11 mouse cellular contexts compared by ENCODE assay signal in the genomic region with DNA sequence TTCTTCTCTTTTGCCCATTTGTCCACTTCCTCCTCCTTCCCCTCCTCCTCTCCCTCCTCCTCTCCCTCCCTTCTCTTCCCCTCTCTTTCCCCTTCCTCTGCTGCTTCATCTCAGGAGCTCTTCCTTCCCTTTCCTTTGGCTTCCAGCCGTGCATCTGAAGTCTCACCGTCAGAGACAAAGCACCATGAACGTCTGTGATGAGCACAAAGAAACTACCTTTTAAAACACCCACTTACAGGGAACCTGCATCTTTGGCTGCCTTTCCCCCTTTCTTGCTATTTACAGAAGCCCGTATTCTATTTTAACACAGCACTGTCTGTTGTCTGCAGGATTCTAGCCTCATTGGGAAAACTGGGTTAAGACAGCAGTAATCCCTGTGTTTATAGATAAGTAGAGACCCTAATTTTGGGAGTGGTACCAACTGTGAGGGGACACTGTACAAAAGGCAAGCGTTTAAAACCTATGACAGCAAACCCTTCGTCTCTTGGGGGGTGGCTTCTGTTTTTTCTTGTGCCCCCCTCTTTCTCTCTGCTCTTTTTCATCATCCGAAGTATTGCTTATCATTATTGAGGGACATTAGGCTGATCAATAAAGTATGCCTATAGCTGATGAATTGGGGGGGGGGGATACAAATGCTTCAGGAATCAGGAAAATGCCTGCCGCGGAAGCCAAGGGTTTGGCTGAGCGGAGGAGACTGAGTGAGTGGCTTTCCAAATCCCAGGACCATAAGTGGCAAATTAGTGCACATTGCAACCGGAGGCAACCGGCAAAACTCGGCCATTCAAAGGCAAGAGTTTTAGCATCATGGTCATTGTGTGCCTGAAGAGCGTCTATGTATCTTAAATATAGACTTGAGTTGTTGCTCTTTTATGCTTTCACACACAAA.
A peak's percentile ranks its signal among the peaks of the same experiment; 100 is the strongest.
DNase-seq lines count a peak whose midpoint lies in the region; ATAC-seq and TF ChIP-seq lines count a peak whose summit lies in the region.
"Had no signal": no experiment of that assay in that cellular context is flagged by ENCODE, and none has a peak within 500 bp of the region (broad histone marks: within the 10 kb centered on the region; RNA-seq: fewer than 3 reads in every experiment).

No protein-coding gene starts in this region.

- 62% methylated on average over 14 of the region's 14 CpGs for WGBS in heart, embryonic 13.5 days
- WGBS in forebrain, embryonic 10.5 days, result 65% methylated on average over 14 of the region's 14 CpGs
- WGBS in hindbrain, embryonic 16.5 days, result 25% methylated on average over 14 of the region's 14 CpGs
- WGBS in midbrain, postnatal 0 days, result 12% methylated on average over 14 of the region's 14 CpGs

- H3K4me2 ChIP-seq in heart, embryonic 13.5 days, result peak overlapping the region; percentile 75; the same call in 1 of the 2 replicates
- H3K4me2 ChIP-seq in hindbrain, embryonic 16.5 days (ENCODE audit: low read length), result peak overlapping the region; percentile 54
- H3K4me2 ChIP-seq in midbrain, postnatal 0 days (ENCODE audit: low read depth, low read length, poor library complexity, severe bottlenecking), result peak overlapping the region; percentile 68

- DNase-seq in heart, adult 9 months (ENCODE audit: low spot score in 2 of 2), result no peak
- DNase-seq in forebrain, embryonic 10.5 days (ENCODE audit: extremely low spot score, low spot score), result no peak
- DNase-seq in midbrain, postnatal 0 days (ENCODE audit: low spot score), result no peak
- DNase-seq in Muller cell, postnatal 12 days (ENCODE audit: inconsistent ontology term), result no peak
- no peak for DNase-seq in cerebellum, adult 11-12 months
- no peak for DNase-seq in adrenal gland, adult 18-20 months (ENCODE audit: low spot score in 2 of 2)
- DNase-seq: B cell, adult 2 months; heart, adult 2 months had no signal

- H3K36me3 ChIP-seq in heart, embryonic 13.5 days, result no peaks in the 10 kb centered on the region
- H3K36me3 ChIP-seq in forebrain, embryonic 10.5 days (replicated peaks), result no peaks in the 10 kb centered on the region
- no peaks in the 10 kb centered on the region for H3K36me3 ChIP-seq in hindbrain, embryonic 16.5 days (ENCODE audit: control insufficient read depth, insufficient read depth, low read length)
- H3K36me3 ChIP-seq in midbrain, postnatal 0 days (ENCODE audit: insufficient read depth, low read length), result no peaks in the 10 kb centered on the region

- H3K9me3 ChIP-seq in heart, embryonic 13.5 days, result no peaks in the 10 kb centered on the region
- no peaks in the 10 kb centered on the region for H3K9me3 ChIP-seq in forebrain, embryonic 10.5 days
- no peaks in the 10 kb centered on the region for H3K9me3 ChIP-seq in hindbrain, embryonic 16.5 days (ENCODE audit: control insufficient read depth, low read length)
- H3K9me3 ChIP-seq in midbrain, postnatal 0 days (ENCODE audit: low read length), result no peaks in the 10 kb centered on the region

- peaks cover 36% of the 10 kb centered on the region for H3K4me1 ChIP-seq in heart, embryonic 13.5 days
- H3K4me1 ChIP-seq in forebrain, embryonic 10.5 days, result peaks cover 62% of the 10 kb centered on the region
- H3K4me1 ChIP-seq in hindbrain, embryonic 16.5 days (ENCODE audit: control insufficient read depth, insufficient read depth, low read depth, low read length), result peaks cover 19% of the 10 kb centered on the region
- peaks cover 9% of the 10 kb centered on the region; the same call in 1 of the 2 replicates for H3K4me1 ChIP-seq in midbrain, postnatal 0 days (ENCODE audit: insufficient read depth, low read length)

- no peak for TF ChIP-seq CTCF in midbrain, postnatal 0 days (IDR thresholded peaks at IDR 0.05)

- no peak overlapping the region for H3K9ac ChIP-seq in heart, embryonic 13.5 days
- peak overlapping the region; percentile 86 for H3K9ac ChIP-seq in hindbrain, embryonic 16.5 days (ENCODE audit: low read depth, low read length)
- peak overlapping the region; percentile 99 for H3K9ac ChIP-seq in midbrain, postnatal 0 days (replicated peaks; ENCODE audit: low read length, poor library complexity, severe bottlenecking)

- H3K4me3 ChIP-seq in heart, embryonic 13.5 days, result no peak overlapping the region
- no peak overlapping the region for H3K4me3 ChIP-seq in forebrain, embryonic 10.5 days
- H3K4me3 ChIP-seq in hindbrain, embryonic 16.5 days (ENCODE audit: low read length), result peak overlapping the region; percentile 64
- H3K4me3 ChIP-seq in midbrain, postnatal 0 days (ENCODE audit: low read depth, low read length), result peak overlapping the region; percentile 66
- H3K4me3 ChIP-seq: heart, adult 2 months had no signal

- ATAC-seq in heart, embryonic 13.5 days (ENCODE audit: extremely low read depth, insufficient number of reproducible peaks, low FRiP score, low TSS enrichment), result no peak
- ATAC-seq in hindbrain, embryonic 16.5 days, result no peak
- ATAC-seq in midbrain, postnatal 0 days (ENCODE audit: low FRiP score), result no peak
- ATAC-seq: Patski had no signal

- H3K27ac ChIP-seq in heart, embryonic 13.5 days (replicated peaks), result peak overlapping the region; percentile 93; the same call in 1 of the 2 replicates
- peak overlapping the region; percentile 89 for H3K27ac ChIP-seq in forebrain, embryonic 10.5 days
- H3K27ac ChIP-seq in hindbrain, embryonic 16.5 days (ENCODE audit: low read depth, low read length), result peak overlapping the region; percentile 95
- peak overlapping the region; percentile 98 for H3K27ac ChIP-seq in midbrain, postnatal 0 days (ENCODE audit: low read depth, low read length)
- H3K27ac ChIP-seq: heart, adult 2 months had no signal

- no peaks in the 10 kb centered on the region for H3K27me3 ChIP-seq in heart, embryonic 13.5 days (replicated peaks)
- no peaks in the 10 kb centered on the region for H3K27me3 ChIP-seq in forebrain, embryonic 10.5 days (ENCODE audit: poor library complexity, severe bottlenecking)
- H3K27me3 ChIP-seq in hindbrain, embryonic 16.5 days (replicated peaks; ENCODE audit: control insufficient read depth, insufficient read depth, low read length), result no peaks in the 10 kb centered on the region
- no peaks in the 10 kb centered on the region for H3K27me3 ChIP-seq in midbrain, postnatal 0 days (ENCODE audit: insufficient read depth, low read length)
- H3K27me3 ChIP-seq: Patski had no signal

Comparison
In these comparisons a context has a peak if more than half of its experiments do, and no peak if none do; other contexts are left out.
1. H3K4me3 ChIP-seq: peak in hindbrain, embryonic 16.5 days (single experiment) and midbrain, postnatal 0 days (single experiment); none in heart, embryonic 13.5 days (single experiment) and forebrain, embryonic 10.5 days (single experiment).
2. Peak in every context shown above with its lines, with median percentiles within 50 percentile points of each other: H3K27ac ChIP-seq and H3K4me2 ChIP-seq.